Mouse (Mus musculus): ENCODE measurements around the gene Mrps10. TPM values are rescaled to one million over a fixed set of nuclear protein-coding genes. Genes with fewer than 3 reads are reported as not detected.
"Not testable (repeated sequence)": the region's sequence is repeated elsewhere in the genome, so short reads cannot be mapped to it uniquely, and the experiment has no call there.

Mrps10 gene
- polyA plus RNA-seq, 1 experiment from 2014 or later = 77.6 TPM

GRCm38 (mm10) chr17:47421566-47421965, 52.9 kb downstream of the Mrps10 start:
- 81% methylated on average over 3 of the region's 3 CpGs for WGBS

GRCm38 (mm10) chr17:47422616-47423015, 53.9 kb downstream of the Mrps10 start:
- 94% methylated on average over 1 of the region's 1 CpGs for WGBS
- not testable (repeated sequence) for H3K4me1 ChIP-seq (ENCODE audit: control insufficient read depth, insufficient read depth, low read length); ATAC-seq (ENCODE audit: low read depth)

More at GRCm38 (mm10) chr17:47421566-47421965, 52.9 kb downstream of the Mrps10 start:
- Histone ChIP-seq H3K4me2 (ENCODE audit: low read depth, low read length) (no peak overlapping the region), H3K27me3 (ENCODE audit: control insufficient read depth, insufficient read depth, low read length) (no peaks in the 10 kb centered on the region), H3K27ac (ENCODE audit: low read depth, low read length) (no peak overlapping the region), H3K36me3 (ENCODE audit: control insufficient read depth, insufficient read depth, low read length) (no peaks in the 10 kb centered on the region), H3K4me1 (ENCODE audit: control insufficient read depth, insufficient read depth, low read length) (no peaks in the 10 kb centered on the region), H3K9ac (replicated peaks; ENCODE audit: low read depth, low read length) (no peak overlapping the region), H3K4me3 (ENCODE audit: low read depth, low read length) (no peak overlapping the region), H3K9me3 (ENCODE audit: control insufficient read depth, low read length) (no peaks in the 10 kb centered on the region)
- ATAC-seq (ENCODE audit: low read depth) = no peak

GRCm38 (mm10) chr17:47424186-47424585, 55.5 kb downstream of the Mrps10 start:
- H3K9me3 ChIP-seq (ENCODE audit: control insufficient read depth, low read length) = no peaks in the 10 kb centered on the region
- no peak overlapping the region for H3K4me2 ChIP-seq (ENCODE audit: low read depth, low read length)
- H3K36me3 ChIP-seq (ENCODE audit: control insufficient read depth, insufficient read depth, low read length) = no peaks in the 10 kb centered on the region
- no peaks in the 10 kb centered on the region for H3K4me1 ChIP-seq (ENCODE audit: control insufficient read depth, insufficient read depth, low read length)
- no peaks in the 10 kb centered on the region for H3K27me3 ChIP-seq (ENCODE audit: control insufficient read depth, insufficient read depth, low read length)
- no peak for ATAC-seq (ENCODE audit: low read depth)
- H3K27ac ChIP-seq (ENCODE audit: low read depth, low read length) = no peak overlapping the region
- WGBS = 80% methylated on average over 6 of the region's 6 CpGs
- no peak overlapping the region for H3K4me3 ChIP-seq (ENCODE audit: low read depth, low read length)
- H3K9ac ChIP-seq (replicated peaks; ENCODE audit: low read depth, low read length) = no peak overlapping the region

More at GRCm38 (mm10) chr17:47422616-47423015, 53.9 kb downstream of the Mrps10 start:
- H3K4me3 ChIP-seq (ENCODE audit: low read depth, low read length); H3K36me3 ChIP-seq (ENCODE audit: control insufficient read depth, insufficient read depth, low read length); H3K9me3 ChIP-seq (ENCODE audit: control insufficient read depth, low read length); H3K9ac ChIP-seq (replicated peaks; ENCODE audit: low read depth, low read length); H3K27ac ChIP-seq (ENCODE audit: low read depth, low read length); H3K27me3 ChIP-seq (ENCODE audit: control insufficient read depth, insufficient read depth, low read length); H3K4me2 ChIP-seq (ENCODE audit: low read depth, low read length): not testable (repeated sequence)

GRCm38 (mm10) chr17:47427316-47427715, 58.6 kb downstream of the Mrps10 start:
- Histone ChIP-seq H3K36me3 (ENCODE audit: control insufficient read depth, insufficient read depth, low read length) (no peaks in the 10 kb centered on the region), H3K4me3 (ENCODE audit: low read depth, low read length) (no peak overlapping the region), H3K4me1 (ENCODE audit: control insufficient read depth, insufficient read depth, low read length) (no peaks in the 10 kb centered on the region), H3K27ac (ENCODE audit: low read depth, low read length) (no peak overlapping the region), H3K27me3 (ENCODE audit: control insufficient read depth, insufficient read depth, low read length) (no peaks in the 10 kb centered on the region), H3K9ac (replicated peaks; ENCODE audit: low read depth, low read length) (no peak overlapping the region), H3K4me2 (ENCODE audit: low read depth, low read length) (no peak overlapping the region), H3K9me3 (ENCODE audit: control insufficient read depth, low read length) (no peaks in the 10 kb centered on the region)
- 79% methylated on average over 6 of the region's 6 CpGs for WGBS
- ATAC-seq (ENCODE audit: low read depth) = no peak

- 2% methylated on average over 8 of the region's 8 CpGs for WGBS
- Histone ChIP-seq H3K4me2 (ENCODE audit: low read depth, low read length) (peak overlapping the region; percentile 19; the same call in 1 of the 2 replicates), H3K27me3 (ENCODE audit: control insufficient read depth, insufficient read depth, low read length) (no peaks in the 10 kb centered on the region), H3K27ac (ENCODE audit: low read depth, low read length) (no peak overlapping the region), H3K4me3 (ENCODE audit: low read depth, low read length) (no peak overlapping the region), H3K4me1 (ENCODE audit: control insufficient read depth, insufficient read depth, low read length) (no peaks in the 10 kb centered on the region), H3K9ac (replicated peaks; ENCODE audit: low read depth, low read length) (0 out of 2 replicates have a peak overlapping the region, but pooled peaks have one; percentile 4), H3K9me3 (ENCODE audit: control insufficient read depth, low read length) (no peaks in the 10 kb centered on the region), H3K36me3 (ENCODE audit: control insufficient read depth, insufficient read depth, low read length) (no peaks in the 10 kb centered on the region)
- peak; percentile 61 for ATAC-seq (ENCODE audit: low read depth)
These were observed 60.2 kb downstream of the Mrps10 start for GRCm38 (mm10) chr17:47428831-47429304.

- no peak for ATAC-seq (ENCODE audit: low read depth)
- WGBS = 74% methylated on average over 5 of the region's 5 CpGs
These were observed 62.1 kb downstream of the Mrps10 start for GRCm38 (mm10) chr17:47430815-47431214.

More at GRCm38 (mm10) chr17:47430815-47431214, 62.1 kb downstream of the Mrps10 start:
- Histone ChIP-seq H3K27me3 (ENCODE audit: control insufficient read depth, insufficient read depth, low read length) (no peaks in the 10 kb centered on the region; the same call in 1 of the 2 replicates), H3K9ac (replicated peaks; ENCODE audit: low read depth, low read length) (no peak overlapping the region), H3K27ac (ENCODE audit: low read depth, low read length) (no peak overlapping the region), H3K4me3 (ENCODE audit: low read depth, low read length) (no peak overlapping the region), H3K36me3 (ENCODE audit: control insufficient read depth, insufficient read depth, low read length) (no peaks in the 10 kb centered on the region), H3K4me2 (ENCODE audit: low read depth, low read length) (no peak overlapping the region), H3K9me3 (ENCODE audit: control insufficient read depth, low read length) (no peaks in the 10 kb centered on the region), H3K4me1 (ENCODE audit: control insufficient read depth, insufficient read depth, low read length) (no peaks in the 10 kb centered on the region)

Other genes starting within 250 kb of the Mrps10 start
- 0.43 and 0.44 TPM in 2 replicates for gene Guca1b, start 16.5 kb downstream of the Mrps10 start, polyA plus RNA-seq (2014; fragmentation: Nextera tagmentation; extraction: Ambion mirVana)
- gene Guca1a, start 31.7 kb downstream of the Mrps10 start, polyA plus RNA-seq (2014; fragmentation: Nextera tagmentation; extraction: Ambion mirVana) = 0.80 and 0.95 TPM in 2 replicates
- 0.21 TPM in 1 of 2 replicates, not detected in the other for gene AI661453, start 67.7 kb downstream of the Mrps10 start, polyA plus RNA-seq (2014; fragmentation: Nextera tagmentation; extraction: Ambion mirVana)
- 0.36 and 0.42 TPM in 2 replicates for gene 1700001C19Rik, start 68.5 kb downstream of the Mrps10 start, polyA plus RNA-seq (2014; fragmentation: Nextera tagmentation; extraction: Ambion mirVana)
- 16.4 and 17.1 TPM in 2 replicates for gene Taf8, start 133.4 kb downstream of the Mrps10 start, polyA plus RNA-seq (2014; fragmentation: Nextera tagmentation; extraction: Ambion mirVana)
- 49.1 and 72.4 TPM in 2 replicates for gene Ccnd3, start 136.2 kb downstream of the Mrps10 start, polyA plus RNA-seq (2014; fragmentation: Nextera tagmentation; extraction: Ambion mirVana)
- 32.7 and 35.0 TPM in 2 replicates for gene Bysl, start 242.6 kb downstream of the Mrps10 start, polyA plus RNA-seq (2014; fragmentation: Nextera tagmentation; extraction: Ambion mirVana)
- 38.1 and 43.4 TPM in 2 replicates for gene Med20, start 242.7 kb downstream of the Mrps10 start, polyA plus RNA-seq (2014; fragmentation: Nextera tagmentation; extraction: Ambion mirVana)
- 2.3 and 2.9 TPM in 2 replicates for gene Gm20517, start 242.7 kb downstream of the Mrps10 start, polyA plus RNA-seq (2014; fragmentation: Nextera tagmentation; extraction: Ambion mirVana)